Mouse (Mus musculus) adrenal gland, adult 18-20 months (tissue): Measurements from ENCODE around the gene Spryd3. TPM values are rescaled to one million over a fixed set of nuclear protein-coding genes. Genes with fewer than 3 reads are reported as not detected.
A peak's percentile ranks its signal among the peaks of the same experiment; 100 is the strongest.
"Not testable (repeated sequence)": the region's sequence is repeated elsewhere in the genome, so short reads cannot be mapped to it uniquely, and the experiment has no call there.

Experiments used
- DNase-seq, 2 experiments: peaks; one replicate each; pipeline ENCODE4 v3.0.0; 2021 to 2022; ENCODE audit warnings: low spot score in 2 of 2
- long read RNA-seq, 2 experiments: library from polyadenylated mRNA; stranded (forward); transcript quantifications; one replicate each; pipeline ENCODE4 v2.0.0; 2021
- total RNA-seq, 2 experiments: library from RNA; stranded (reverse); gene quantifications; 1 replicate in 1 of 2; 2 replicates in 1 of 2; pipeline ENCODE4 v1.2.3; 2021

Gene Spryd3
- total RNA-seq, result 10 to 100 TPM; 33.0 to 36.9 TPM
- long read RNA-seq, experiment 1, transcript Spryd3-203 (11 exons, 2,456 nt), result major isoform, 60 of 67 reads
- long read RNA-seq, experiment 1, partial matches to known transcripts, result 5 of 67 reads
- long read RNA-seq, experiment 1, other reads (novel, unspliced or antisense), result 2 of 67 reads
- long read RNA-seq, experiment 2, transcript Spryd3-203 (11 exons, 2,456 nt), result major isoform, 122 of 136 reads
- long read RNA-seq, experiment 2, partial matches to known transcripts, result 8 of 136 reads
- long read RNA-seq, experiment 2, other reads (novel, unspliced or antisense), result 6 of 136 reads

- DNase-seq, result peak; percentile 98 to 99
Observed at GRCm38 (mm10) chr15:102136129-102136758, at the start of gene Spryd3. Gene Spryd3, minus strand, starts transcription at chr15:102136234.

- DNase-seq, result no peak
Observed at GRCm38 (mm10) chr15:102183076-102183475, 47.0 kb upstream of the Spryd3 start.

GRCm38 (mm10) chr15:102179924-102180323 lies 43.9 kb upstream of the Spryd3 start:
- DNase-seq, result no peak

GRCm38 (mm10) chr15:102179106-102179505 lies 43.1 kb upstream of the Spryd3 start:
- DNase-seq, result no peak

GRCm38 (mm10) chr15:102178279-102178678 lies 42.2 kb upstream of the Spryd3 start:
- peak; percentile 84 to 85 for DNase-seq

- DNase-seq, result no peak
Observed at GRCm38 (mm10) chr15:102177417-102177816, 41.4 kb upstream of the Spryd3 start.

GRCm38 (mm10) chr15:102176571-102177316 lies 40.7 kb upstream of the Spryd3 start:
- DNase-seq, result no peak

GRCm38 (mm10) chr15:102175736-102176319 lies 39.8 kb upstream of the Spryd3 start:
- no peak for DNase-seq

GRCm38 (mm10) chr15:102173581-102173980 lies 37.5 kb upstream of the Spryd3 start:
- no peak for DNase-seq

GRCm38 (mm10) chr15:102169064-102169463 lies 33.0 kb upstream of the Spryd3 start:
- DNase-seq, result no peak

- DNase-seq, result peak in 1 of 2 experiments; percentile 52
Observed at GRCm38 (mm10) chr15:102167620-102168021, 31.6 kb upstream of the Spryd3 start.

GRCm38 (mm10) chr15:102165468-102166100 lies 29.6 kb upstream of the Spryd3 start:
- no peak for DNase-seq

GRCm38 (mm10) chr15:102163900-102164693 lies 28.1 kb upstream of the Spryd3 start:
- no peak for DNase-seq

- DNase-seq, result no peak
Observed at GRCm38 (mm10) chr15:102160415-102161060, 24.5 kb upstream of the Spryd3 start.

- no peak for DNase-seq
Observed at GRCm38 (mm10) chr15:102156836-102157235, 20.8 kb upstream of the Spryd3 start.

- not testable (repeated sequence) for DNase-seq
Observed at GRCm38 (mm10) chr15:102155006-102155405, 19.0 kb upstream of the Spryd3 start.

GRCm38 (mm10) chr15:102152646-102153045 lies 16.6 kb upstream of the Spryd3 start:
- no peak for DNase-seq

- DNase-seq, result no peak
Observed at GRCm38 (mm10) chr15:102150301-102151135, 14.5 kb upstream of the Spryd3 start, which contains the start of gene Soat2. Gene Soat2, plus strand, starts transcription at chr15:102150526.

- no peak for DNase-seq
Observed at GRCm38 (mm10) chr15:102149561-102149960, 13.5 kb upstream of the Spryd3 start.
